Mouse (Mus musculus): Measurements from ENCODE around the gene Tmem206. TPM values are rescaled to one million over a fixed set of nuclear protein-coding genes. Genes with fewer than 3 reads are reported as not detected.

Gene Tmem206
- polyA plus RNA-seq, 1 experiment from 2014 or later: 54.0 TPM

GRCm38 (mm10) chr1:191381955-191382736, 56.4 kb downstream of the Tmem206 start:
- WGBS: 78% methylated on average over 11 of the region's 11 CpGs
- H3K36me3 ChIP-seq (ENCODE audit: control insufficient read depth, insufficient read depth): no peaks in the 10 kb centered on the region
- H3K4me3 ChIP-seq (replicated peaks; ENCODE audit: low read length): no peak overlapping the region
- H3K27ac ChIP-seq (ENCODE audit: low read length): no peak overlapping the region; the same call in 1 of the 2 replicates
- no peak overlapping the region for H3K4me2 ChIP-seq (ENCODE audit: low read length)
- peaks cover 4% of the 10 kb centered on the region for H3K4me1 ChIP-seq (replicated peaks; ENCODE audit: control insufficient read depth, insufficient read depth, low read length)
- H3K9ac ChIP-seq (replicated peaks; ENCODE audit: low read depth, low read length): no peak overlapping the region
- no peaks in the 10 kb centered on the region for H3K9me3 ChIP-seq (ENCODE audit: control insufficient read depth, low read length)
- H3K27me3 ChIP-seq (replicated peaks; ENCODE audit: control insufficient read depth, insufficient read depth, low read length): no peaks in the 10 kb centered on the region
- no peak for ATAC-seq

GRCm38 (mm10) chr1:191384786-191385430, 59.2 kb downstream of the Tmem206 start:
- H3K9ac ChIP-seq (replicated peaks; ENCODE audit: low read depth, low read length): no peak overlapping the region
- no peaks in the 10 kb centered on the region for H3K27me3 ChIP-seq (replicated peaks; ENCODE audit: control insufficient read depth, insufficient read depth, low read length)
- ATAC-seq: no peak
- H3K9me3 ChIP-seq (ENCODE audit: control insufficient read depth, low read length): no peaks in the 10 kb centered on the region
- H3K27ac ChIP-seq (ENCODE audit: low read length): no peak overlapping the region
- no peak overlapping the region for H3K4me2 ChIP-seq (ENCODE audit: low read length)
- peaks cover 4% of the 10 kb centered on the region for H3K4me1 ChIP-seq (replicated peaks; ENCODE audit: control insufficient read depth, insufficient read depth, low read length)
- no peak overlapping the region for H3K4me3 ChIP-seq (replicated peaks; ENCODE audit: low read length)
- H3K36me3 ChIP-seq (ENCODE audit: control insufficient read depth, insufficient read depth): no peaks in the 10 kb centered on the region
- WGBS: 95% methylated on average over 10 of the region's 10 CpGs

GRCm38 (mm10) chr1:191391311-191391710, 65.6 kb downstream of the Tmem206 start:
- no peaks in the 10 kb centered on the region for H3K9me3 ChIP-seq (ENCODE audit: control insufficient read depth, low read length)
- no peak overlapping the region for H3K4me3 ChIP-seq (replicated peaks; ENCODE audit: low read length)
- no peak overlapping the region for H3K9ac ChIP-seq (replicated peaks; ENCODE audit: low read depth, low read length)
- WGBS: 16% methylated on average over 3 of the region's 3 CpGs
- H3K4me1 ChIP-seq (replicated peaks; ENCODE audit: control insufficient read depth, insufficient read depth, low read length): peaks cover 3% of the 10 kb centered on the region
- H3K27ac ChIP-seq (ENCODE audit: low read length): no peak overlapping the region
- no peaks in the 10 kb centered on the region for H3K36me3 ChIP-seq (ENCODE audit: control insufficient read depth, insufficient read depth)
- peak; percentile 59; the same call in 1 of the 2 replicates for ATAC-seq
- H3K4me2 ChIP-seq (ENCODE audit: low read length): no peak overlapping the region
- H3K27me3 ChIP-seq (replicated peaks; ENCODE audit: control insufficient read depth, insufficient read depth, low read length): no peaks in the 10 kb centered on the region

- H3K4me2 ChIP-seq (ENCODE audit: low read length): no peak overlapping the region
- H3K27ac ChIP-seq (ENCODE audit: low read length): no peak overlapping the region
- no peaks in the 10 kb centered on the region for H3K9me3 ChIP-seq (ENCODE audit: control insufficient read depth, low read length)
- no peak overlapping the region for H3K9ac ChIP-seq (replicated peaks; ENCODE audit: low read depth, low read length)
- H3K36me3 ChIP-seq (ENCODE audit: control insufficient read depth, insufficient read depth): no peaks in the 10 kb centered on the region
- H3K4me3 ChIP-seq (replicated peaks; ENCODE audit: low read length): no peak overlapping the region
- ATAC-seq: no peak
- no peaks in the 10 kb centered on the region for H3K27me3 ChIP-seq (replicated peaks; ENCODE audit: control insufficient read depth, insufficient read depth, low read length)
- peaks cover 6% of the 10 kb centered on the region for H3K4me1 ChIP-seq (replicated peaks; ENCODE audit: control insufficient read depth, insufficient read depth, low read length)
- WGBS: 86% methylated on average over 3 of the region's 3 CpGs
These were observed 67.8 kb downstream of the Tmem206 start for GRCm38 (mm10) chr1:191393536-191393935.

GRCm38 (mm10) chr1:191394126-191394525, 68.4 kb downstream of the Tmem206 start:
- Histone ChIP-seq H3K36me3 (ENCODE audit: control insufficient read depth, insufficient read depth) (no peaks in the 10 kb centered on the region), H3K4me2 (ENCODE audit: low read length) (no peak overlapping the region), H3K27ac (ENCODE audit: low read length) (no peak overlapping the region), H3K4me1 (replicated peaks; ENCODE audit: control insufficient read depth, insufficient read depth, low read length) (peaks cover 6% of the 10 kb centered on the region), H3K27me3 (replicated peaks; ENCODE audit: control insufficient read depth, insufficient read depth, low read length) (no peaks in the 10 kb centered on the region), H3K9me3 (ENCODE audit: control insufficient read depth, low read length) (no peaks in the 10 kb centered on the region), H3K4me3 (replicated peaks; ENCODE audit: low read length) (no peak overlapping the region), H3K9ac (replicated peaks; ENCODE audit: low read depth, low read length) (no peak overlapping the region)
- ATAC-seq: no peak
- 66% methylated on average over 2 of the region's 2 CpGs for WGBS

- H3K9me3 ChIP-seq (ENCODE audit: control insufficient read depth, low read length): no peaks in the 10 kb centered on the region
- H3K4me2 ChIP-seq (ENCODE audit: low read length): peak overlapping the region; percentile 56
- peak overlapping the region; percentile 74; the same call in 1 of the 2 replicates for H3K4me3 ChIP-seq (replicated peaks; ENCODE audit: low read length)
- no peak for ATAC-seq
- 0 out of 2 replicates have a peak overlapping the region, but pooled peaks have one; percentile 9 for H3K9ac ChIP-seq (replicated peaks; ENCODE audit: low read depth, low read length)
- no peak overlapping the region for H3K27ac ChIP-seq (ENCODE audit: low read length)
- H3K36me3 ChIP-seq (ENCODE audit: control insufficient read depth, insufficient read depth): no peaks in the 10 kb centered on the region
- WGBS: 39% methylated on average over 1 of the region's 1 CpGs
- H3K27me3 ChIP-seq (replicated peaks; ENCODE audit: control insufficient read depth, insufficient read depth, low read length): no peaks in the 10 kb centered on the region
- H3K4me1 ChIP-seq (replicated peaks; ENCODE audit: control insufficient read depth, insufficient read depth, low read length): peaks cover 6% of the 10 kb centered on the region
These were observed 69.5 kb downstream of the Tmem206 start for GRCm38 (mm10) chr1:191395200-191395599.

- H3K4me2 ChIP-seq (ENCODE audit: low read length): peak overlapping the region; percentile 56
- peak overlapping the region; percentile 74 for H3K4me3 ChIP-seq (replicated peaks; ENCODE audit: low read length)
- peak overlapping the region; percentile 69 for H3K9ac ChIP-seq (replicated peaks; ENCODE audit: low read depth, low read length)
- no peaks in the 10 kb centered on the region for H3K36me3 ChIP-seq (ENCODE audit: control insufficient read depth, insufficient read depth)
- H3K4me1 ChIP-seq (replicated peaks; ENCODE audit: control insufficient read depth, insufficient read depth, low read length): peaks cover 6% of the 10 kb centered on the region
- H3K9me3 ChIP-seq (ENCODE audit: control insufficient read depth, low read length): no peaks in the 10 kb centered on the region
- H3K27ac ChIP-seq (ENCODE audit: low read length): peak overlapping the region; percentile 19; the same call in 1 of the 2 replicates
- no peaks in the 10 kb centered on the region for H3K27me3 ChIP-seq (replicated peaks; ENCODE audit: control insufficient read depth, insufficient read depth, low read length)
- no peak for ATAC-seq
- WGBS: under 1% methylated on average over 42 of the region's 43 CpGs
These were observed 70.2 kb downstream of the Tmem206 start for GRCm38 (mm10) chr1:191395871-191396433.

GRCm38 (mm10) chr1:191396446-191396845, 70.7 kb downstream of the Tmem206 start:
- Histone ChIP-seq H3K4me3 (replicated peaks; ENCODE audit: low read length) (peak overlapping the region; percentile 74), H3K9ac (replicated peaks; ENCODE audit: low read depth, low read length) (peak overlapping the region; percentile 69), H3K36me3 (ENCODE audit: control insufficient read depth, insufficient read depth) (no peaks in the 10 kb centered on the region), H3K27me3 (replicated peaks; ENCODE audit: control insufficient read depth, insufficient read depth, low read length) (no peaks in the 10 kb centered on the region), H3K9me3 (ENCODE audit: control insufficient read depth, low read length) (no peaks in the 10 kb centered on the region), H3K27ac (ENCODE audit: low read length) (peak overlapping the region; percentile 83), H3K4me1 (replicated peaks; ENCODE audit: control insufficient read depth, insufficient read depth, low read length) (peaks cover 6% of the 10 kb centered on the region), H3K4me2 (ENCODE audit: low read length) (peak overlapping the region; percentile 56)
- WGBS: 0% methylated on average over 38 of the region's 74 CpGs
- ATAC-seq: peak; percentile 6

Data from forebrain, embryonic 16.5 days (tissue).